Mouse (Mus musculus) liver, postnatal 0 days (tissue): ENCODE results near the gene Gm28778. TPM values are rescaled to one million over a fixed set of nuclear protein-coding genes. Genes with fewer than 3 reads are reported as not detected.
"Not testable (repeated sequence)": the region's sequence is repeated elsewhere in the genome, so short reads cannot be mapped to it uniquely, and the experiment has no call there.

Source experiments
- ATAC-seq: fragments of 200-750 bp; cut with Nextera tagmentation; 2 replicates; pipeline ENCODE4 v1.8.0; 2017; ENCODE audit warnings: mild to moderate bottlenecking, moderate library complexity
- DNase-seq: peaks from one replicate; pipeline ENCODE4 v3.0.0-alpha.2; 2016
- H3K27ac ChIP-seq: fragments of 300-500 bp; sonication (generic); 2 replicates; pipeline ENCODE4 v1.5.1; 2014; ENCODE audit warnings: antibody characterized with exemption, moderate library complexity, mild to moderate bottlenecking, low read depth
- H3K27me3 ChIP-seq: fragments of 300-500 bp; sonication (generic); 2 replicates; pipeline ENCODE4 v1.6.1; 2014; ENCODE audit warnings: low read length, control low read depth, mixed read lengths; ENCODE audit not compliant: insufficient read depth
- H3K36me3 ChIP-seq: fragments of 300-500 bp; sonication (generic); replicated peaks from 2 replicates; pipeline ENCODE4 v1.6.1; 2014; ENCODE audit warnings: mild to moderate bottlenecking, control low read depth, low read length, moderate library complexity, mixed read lengths; ENCODE audit not compliant: insufficient read depth
- H3K4me1 ChIP-seq: fragments of 300-500 bp; sonication (generic); 2 replicates; pipeline ENCODE4 v1.6.1; 2014; ENCODE audit warnings: antibody characterized with exemption, mild to moderate bottlenecking, control low read depth; ENCODE audit not compliant: insufficient read depth
- H3K4me2 ChIP-seq: fragments of 300-500 bp; sonication (generic); 2 replicates; pipeline ENCODE4 v1.6.1; 2014; ENCODE audit warnings: low read depth, mild to moderate bottlenecking, low read length, moderate library complexity, mixed read lengths
- H3K4me3 ChIP-seq: fragments of 300-500 bp; sonication (generic); 2 replicates; pipeline ENCODE4 v1.5.1; 2014; ENCODE audit warnings: low read depth, low read length
- H3K9ac ChIP-seq: fragments of 300-500 bp; sonication (generic); replicated peaks from 2 replicates; pipeline ENCODE4 v1.6.1; 2014; ENCODE audit warnings: mild to moderate bottlenecking, moderate library complexity
- H3K9me3 ChIP-seq: fragments of 300-500 bp; sonication (generic); 2 replicates; pipeline ENCODE4 v1.6.1; 2016; ENCODE audit warnings: mild to moderate bottlenecking, control low read depth, low read length, mixed read lengths
- CTCF ChIP-seq: sonication (generic); IDR thresholded peaks from 2 replicates; pipeline ENCODE4 v1.5.1; 2016; ENCODE audit warnings: antibody characterized with exemption, low read depth
- EP300 ChIP-seq: IDR thresholded peaks from 2 replicates; pipeline ENCODE4 v1.6.1; 2016; ENCODE audit warnings: antibody characterized with exemption, low read depth, mild to moderate bottlenecking
- WGBS: fragments of 180-500 bp; shearing (Covaris S2); extraction: QIAGEN DNeasy Blood & Tissue Kit; methylation state at CpG from one replicate; pipeline ENCODE4 v1.1.7; 2014; ENCODE audit not compliant: insufficient replicate concordance; 5-methylcytosine and 5-hydroxymethylcytosine counted together
- polyA plus RNA-seq: library from polyadenylated mRNA; unstranded; fragments of >200 nt; fragmentation: Nextera tagmentation; extraction: Ambion mirVana; gene quantifications from 2 replicates; pipeline ENCODE4 v1.2.1, GENCODE M21; 2015

Gm28778 gene
- polyA plus RNA-seq, 1 experiment from 2014 or later = not detected

GRCm38 (mm10) chr1:53312989-53313967, 16.4 kb downstream of the Gm28778 start, which contains the start of gene Osgepl1:
TSS of gene Osgepl1 (plus strand) at chr1:53313624.
- H3K27ac ChIP-seq = peak within 1 kb of the TSS; percentile 73
- no peaks in the 10 kb centered on the region for H3K9me3 ChIP-seq
- H3K9ac ChIP-seq = peak within 1 kb of the TSS; percentile 77
- H3K4me2 ChIP-seq = peak within 1 kb of the TSS; percentile 68
- peak within 1 kb of the TSS; percentile 68 for H3K4me3 ChIP-seq
- 2% methylated on average over 27 of the region's 27 CpGs for WGBS
- ATAC-seq = peak; percentile 97
- DNase-seq = peak; percentile 88
- no peaks in the 10 kb centered on the region for H3K4me1 ChIP-seq
- H3K27me3 ChIP-seq = no peaks in the 10 kb centered on the region
- TF ChIP-seq CTCF = peak; percentile 46
- TF ChIP-seq EP300 = no peak; the same call in 1 of the 2 replicates
- H3K36me3 ChIP-seq = peaks cover 7% of the 10 kb centered on the region; the same call in 1 of the 2 replicates

- H3K4me3 ChIP-seq = no peak overlapping the region
- H3K9me3 ChIP-seq = no peaks in the 10 kb centered on the region
- no peaks in the 10 kb centered on the region for H3K4me1 ChIP-seq
- H3K9ac ChIP-seq = no peak overlapping the region
- no peak for TF ChIP-seq CTCF
- TF ChIP-seq EP300 = no peak
- no peak for DNase-seq
- H3K4me2 ChIP-seq = no peak overlapping the region
- peaks cover 16% of the 10 kb centered on the region for H3K36me3 ChIP-seq
- no peaks in the 10 kb centered on the region for H3K27me3 ChIP-seq
- ATAC-seq = no peak
- WGBS = 75% methylated on average over 4 of the region's 4 CpGs
- no peak overlapping the region for H3K27ac ChIP-seq
Observed at GRCm38 (mm10) chr1:53321662-53322344, 24.9 kb downstream of the Gm28778 start.

- Histone ChIP-seq H3K36me3 (peaks cover 9% of the 10 kb centered on the region), H3K9me3 (no peaks in the 10 kb centered on the region), H3K27ac (no peak overlapping the region), H3K4me3 (no peak overlapping the region), H3K4me1 (no peaks in the 10 kb centered on the region), H3K9ac (no peak overlapping the region), H3K27me3 (no peaks in the 10 kb centered on the region), H3K4me2 (no peak overlapping the region)
- no peak for DNase-seq
- no peak for TF ChIP-seq EP300
- TF ChIP-seq CTCF = no peak
- ATAC-seq = no peak
- WGBS = 90% methylated on average over 5 of the region's 5 CpGs
Observed at GRCm38 (mm10) chr1:53323254-53323653, 26.3 kb downstream of the Gm28778 start.

GRCm38 (mm10) chr1:53324277-53324676, 27.4 kb downstream of the Gm28778 start:
- no peaks in the 10 kb centered on the region for H3K4me1 ChIP-seq
- no peak for ATAC-seq
- no peak overlapping the region for H3K27ac ChIP-seq
- no peaks in the 10 kb centered on the region for H3K9me3 ChIP-seq
- 79% methylated on average over 1 of the region's 1 CpGs for WGBS
- no peak for DNase-seq
- no peaks in the 10 kb centered on the region for H3K27me3 ChIP-seq
- TF ChIP-seq EP300 (no peak), CTCF (no peak)
- H3K4me2 ChIP-seq = no peak overlapping the region
- H3K36me3 ChIP-seq = peaks cover 7% of the 10 kb centered on the region; the same call in 1 of the 2 replicates
- H3K4me3 ChIP-seq = no peak overlapping the region
- H3K9ac ChIP-seq = no peak overlapping the region

- H3K9me3 ChIP-seq = no peaks in the 10 kb centered on the region
- no peaks in the 10 kb centered on the region for H3K27me3 ChIP-seq
- peaks cover 7% of the 10 kb centered on the region; the same call in 1 of the 2 replicates for H3K36me3 ChIP-seq
- ATAC-seq (no peak), DNase-seq (no peak)
- H3K4me2 ChIP-seq = no peak overlapping the region
- 85% methylated on average over 5 of the region's 5 CpGs for WGBS
- H3K27ac ChIP-seq = no peak overlapping the region
- no peaks in the 10 kb centered on the region for H3K4me1 ChIP-seq
- no peak overlapping the region for H3K4me3 ChIP-seq
- TF ChIP-seq CTCF (no peak), EP300 (no peak)
- no peak overlapping the region for H3K9ac ChIP-seq
Observed at GRCm38 (mm10) chr1:53324827-53325494, 28.1 kb downstream of the Gm28778 start.

- not testable (repeated sequence) for H3K4me1 ChIP-seq, H3K36me3 ChIP-seq, ATAC-seq, H3K9me3 ChIP-seq, H3K27me3 ChIP-seq, H3K9ac ChIP-seq, H3K27ac ChIP-seq, DNase-seq, H3K4me2 ChIP-seq, H3K4me3 ChIP-seq
- 34% methylated on average over 5 of the region's 5 CpGs for WGBS
Observed at GRCm38 (mm10) chr1:53333527-53333926, 36.6 kb downstream of the Gm28778 start.
